Mouse (Mus musculus) forebrain, postnatal 0 days (tissue): Measurements from ENCODE around the gene Ranbp3. TPM values are rescaled to one million over a fixed set of nuclear protein-coding genes. Genes with fewer than 3 reads are reported as not detected.

ENCODE experiments used
- ATAC-seq: fragments of 200-750 bp; cut with Nextera tagmentation; 2 replicates; pipeline ENCODE4 v1.8.0; 2017; ENCODE audit warnings: mild to moderate bottlenecking, moderate library complexity
- DNase-seq: peaks from one replicate; pipeline ENCODE4 v3.0.0-alpha.2; 2015
- H3K27ac ChIP-seq: fragments of 300-500 bp; sonication (generic); 2 replicates; pipeline ENCODE4 v1.5.1; 2014; ENCODE audit warnings: low read depth, mild to moderate bottlenecking, antibody characterized with exemption, low read length, moderate library complexity, mixed read lengths
- H3K27me3 ChIP-seq: fragments of 300-500 bp; sonication (generic); 2 replicates; pipeline ENCODE4 v1.6.1; 2014; ENCODE audit warnings: mild to moderate bottlenecking, low read length, mixed read lengths; ENCODE audit not compliant: insufficient read depth
- H3K36me3 ChIP-seq: fragments of 300-500 bp; sonication (generic); 2 replicates; pipeline ENCODE4 v1.6.1; 2014; ENCODE audit warnings: mild to moderate bottlenecking, moderate library complexity; ENCODE audit not compliant: insufficient read depth
- H3K4me1 ChIP-seq: fragments of 300-500 bp; sonication (generic); 2 replicates; pipeline ENCODE4 v1.6.1; 2014; ENCODE audit warnings: antibody characterized with exemption; ENCODE audit not compliant: insufficient read depth
- H3K4me2 ChIP-seq: fragments of 300-500 bp; sonication (generic); 2 replicates; pipeline ENCODE4 v1.6.1; 2014; ENCODE audit warnings: low read depth, mild to moderate bottlenecking, moderate library complexity
- H3K4me3 ChIP-seq: fragments of 300-500 bp; sonication (generic); 2 replicates; pipeline ENCODE4 v1.5.1; 2014; ENCODE audit warnings: low read depth, low read length, mixed read lengths
- H3K9ac ChIP-seq: fragments of 300-500 bp; sonication (generic); 2 replicates; pipeline ENCODE4 v1.6.1; 2014; ENCODE audit warnings: mild to moderate bottlenecking
- H3K9me3 ChIP-seq: fragments of 300-500 bp; sonication (generic); 2 replicates; pipeline ENCODE4 v1.6.1; 2016; ENCODE audit warnings: low read length
- CTCF ChIP-seq: sonication (generic); IDR thresholded peaks from 2 replicates; pipeline ENCODE4 v1.5.1; 2016; ENCODE audit warnings: antibody characterized with exemption, control low read depth, low read depth
- WGBS: fragments of 180-500 bp; shearing (Covaris S2); extraction: QIAGEN DNeasy Blood & Tissue Kit; methylation state at CpG from one replicate; pipeline ENCODE4 v1.1.7; 2014; 5-methylcytosine and 5-hydroxymethylcytosine counted together
- polyA plus RNA-seq: library from polyadenylated mRNA; unstranded; fragments of >200 nt; fragmentation: Nextera tagmentation; extraction: Ambion mirVana; gene quantifications from 2 replicates; pipeline ENCODE4 v1.2.1, GENCODE M21; 2015
- total RNA-seq: library from RNA; depleted of rRNA; stranded (reverse); fragments of >200 nt; gene quantifications from 2 replicates; pipeline ENCODE4 v1.2.3, GENCODE M21; 2014

Ranbp3 gene
- total and polyA plus RNA-seq, 2 experiments from 2014 or later, result 100 to 115 TPM

DNA sequence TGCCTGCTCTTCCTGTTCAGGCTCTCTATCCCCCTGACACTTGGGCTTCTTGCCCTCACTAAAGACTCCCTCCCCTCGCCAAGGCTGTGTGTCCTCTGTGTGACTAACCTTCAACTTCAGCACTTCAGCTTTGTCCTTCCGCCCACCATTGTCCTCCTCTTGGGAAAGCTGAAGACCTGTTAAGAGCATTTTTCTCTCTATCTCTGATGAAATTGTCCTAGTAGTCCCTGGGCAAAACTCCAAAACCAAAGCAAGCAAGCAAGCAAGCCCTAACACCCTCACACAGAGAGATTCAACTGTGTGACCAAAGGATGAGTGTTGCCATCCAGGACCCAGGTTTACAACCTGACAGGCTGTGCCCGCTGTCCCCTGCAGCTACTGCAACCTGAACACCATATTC, 9.4 kb upstream of the Ranbp3 start:
- ATAC-seq, result no peak
- Histone ChIP-seq H3K27ac (no peak overlapping the region), H3K36me3 (no peaks in the 10 kb centered on the region), H3K4me1 (no peaks in the 10 kb centered on the region), H3K27me3 (no peaks in the 10 kb centered on the region; the same call in 1 of the 2 replicates), H3K4me3 (no peak overlapping the region), H3K4me2 (no peak overlapping the region), H3K9me3 (no peaks in the 10 kb centered on the region), H3K9ac (no peak overlapping the region)
- 68% methylated on average over 3 of the region's 3 CpGs for WGBS
- DNase-seq, result no peak
- TF ChIP-seq CTCF, result no peak

DNA sequence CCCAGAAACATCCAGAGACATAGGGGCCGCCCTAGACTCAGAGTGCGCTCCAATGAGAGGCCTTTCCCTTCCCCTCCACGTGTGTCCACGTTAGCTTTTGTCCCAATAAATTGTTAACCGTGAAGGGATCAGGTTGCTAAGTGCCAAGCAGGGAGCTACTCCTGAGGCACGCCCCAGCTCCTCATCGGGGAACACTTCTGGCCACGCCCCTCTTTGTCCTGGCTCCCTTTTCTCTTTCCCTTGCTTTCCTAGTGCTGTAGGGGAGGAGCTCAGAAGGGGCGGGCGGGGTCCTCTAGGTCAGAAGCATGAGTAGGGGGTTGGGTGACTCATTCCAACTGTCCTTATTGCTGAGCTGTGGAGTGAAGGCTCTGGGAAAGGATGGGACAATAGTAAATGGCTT, 8.8 kb upstream of the Ranbp3 start:
- TF ChIP-seq CTCF, result no peak
- DNase-seq (no peak), ATAC-seq (no peak)
- Histone ChIP-seq H3K9ac (no peak overlapping the region), H3K4me1 (no peaks in the 10 kb centered on the region), H3K27me3 (no peaks in the 10 kb centered on the region; the same call in 1 of the 2 replicates), H3K4me2 (no peak overlapping the region), H3K36me3 (no peaks in the 10 kb centered on the region), H3K27ac (no peak overlapping the region), H3K9me3 (no peaks in the 10 kb centered on the region), H3K4me3 (no peak overlapping the region)
- 5% methylated on average over 10 of the region's 10 CpGs for WGBS

GRCm38 (mm10) chr17:56666384-56666783, 6.7 kb upstream of the Ranbp3 start:
- Histone ChIP-seq H3K9me3 (no peaks in the 10 kb centered on the region), H3K27ac (no peak overlapping the region), H3K4me1 (no peaks in the 10 kb centered on the region), H3K4me2 (no peak overlapping the region), H3K4me3 (no peak overlapping the region), H3K36me3 (no peaks in the 10 kb centered on the region), H3K27me3 (no peaks in the 10 kb centered on the region; the same call in 1 of the 2 replicates), H3K9ac (no peak overlapping the region)
- TF ChIP-seq CTCF, result no peak
- 94% methylated on average over 4 of the region's 4 CpGs for WGBS
- no peak for ATAC-seq
- DNase-seq, result no peak

GRCm38 (mm10) chr17:56667591-56667990, 5.5 kb upstream of the Ranbp3 start:
- ATAC-seq (no peak), DNase-seq (no peak)
- 77% methylated on average over 3 of the region's 3 CpGs for WGBS
- Histone ChIP-seq H3K27me3 (no peaks in the 10 kb centered on the region; the same call in 1 of the 2 replicates), H3K4me1 (no peaks in the 10 kb centered on the region), H3K9me3 (no peaks in the 10 kb centered on the region), H3K9ac (no peak overlapping the region), H3K4me2 (no peak overlapping the region), H3K4me3 (no peak overlapping the region), H3K36me3 (no peaks in the 10 kb centered on the region), H3K27ac (no peak overlapping the region)
- no peak for TF ChIP-seq CTCF

- ATAC-seq (peak; percentile 28), DNase-seq (peak; percentile 90)
- no peaks in the 10 kb centered on the region for H3K9me3 ChIP-seq
- H3K36me3 ChIP-seq, result no peaks in the 10 kb centered on the region
- H3K4me2 ChIP-seq, result peak overlapping the region; percentile 72
- H3K4me3 ChIP-seq, result peak overlapping the region; percentile 41
- H3K4me1 ChIP-seq, result no peaks in the 10 kb centered on the region
- peak overlapping the region; percentile 38; the same call in 1 of the 2 replicates for H3K9ac ChIP-seq
- H3K27me3 ChIP-seq, result no peaks in the 10 kb centered on the region; the same call in 1 of the 2 replicates
- no peak overlapping the region for H3K27ac ChIP-seq
- peak; percentile 94 for TF ChIP-seq CTCF
- 4% methylated on average over 31 of the region's 31 CpGs for WGBS
Measured at GRCm38 (mm10) chr17:56668384-56669144, 4.5 kb upstream of the Ranbp3 start.

GRCm38 (mm10) chr17:56669766-56670165, 3.3 kb upstream of the Ranbp3 start:
- Histone ChIP-seq H3K27me3 (no peaks in the 10 kb centered on the region; the same call in 1 of the 2 replicates), H3K36me3 (no peaks in the 10 kb centered on the region), H3K4me2 (no peak overlapping the region), H3K4me1 (peaks cover 8% of the 10 kb centered on the region), H3K4me3 (no peak overlapping the region), H3K9me3 (no peaks in the 10 kb centered on the region), H3K9ac (no peak overlapping the region), H3K27ac (no peak overlapping the region)
- no peak for TF ChIP-seq CTCF
- ATAC-seq (no peak), DNase-seq (no peak)
- WGBS, result 82% methylated on average over 8 of the region's 8 CpGs

DNA sequence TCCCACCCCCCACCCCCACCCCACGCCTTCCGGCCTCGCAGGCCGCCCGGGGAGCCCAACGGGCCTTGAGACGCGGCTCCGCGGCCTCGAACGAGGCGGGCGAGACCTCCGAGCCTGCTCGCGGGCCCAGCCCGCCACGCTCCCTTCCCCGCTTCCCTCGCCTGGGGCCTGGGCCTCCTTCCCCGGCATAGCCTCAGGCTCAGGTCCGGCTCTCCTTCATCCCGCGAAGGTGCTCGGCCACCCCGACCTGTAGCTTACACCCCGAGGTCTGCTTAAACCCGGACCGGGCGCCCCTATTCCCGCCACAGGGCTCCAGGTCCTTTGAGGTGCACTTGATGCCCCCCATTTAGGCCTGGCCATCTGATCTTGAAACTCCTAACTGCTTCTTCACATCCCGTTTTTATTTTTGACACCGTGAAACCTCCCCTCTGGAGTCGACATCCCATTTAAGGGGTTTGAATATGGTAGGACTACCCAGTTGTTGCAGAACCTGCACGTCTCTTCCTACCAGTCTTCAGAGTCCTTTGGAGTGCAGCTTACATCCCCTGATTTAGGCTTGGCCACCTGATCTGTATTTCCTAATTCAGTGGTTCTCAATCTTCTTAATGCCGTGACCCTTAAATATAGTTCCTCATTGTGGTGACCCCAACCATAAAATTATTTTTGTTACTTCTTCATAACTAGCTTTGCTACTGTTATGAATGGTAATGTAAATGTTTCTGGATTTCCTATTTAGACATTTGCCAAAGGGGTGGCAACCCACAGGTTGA, 738 bp downstream of the Ranbp3 start:
- Histone ChIP-seq H3K27ac (peak overlapping the region; percentile 82), H3K4me3 (peak overlapping the region; percentile 84), H3K27me3 (no peaks in the 10 kb centered on the region), H3K9ac (peak overlapping the region; percentile 90), H3K4me2 (peak overlapping the region; percentile 87), H3K36me3 (peaks cover 11% of the 10 kb centered on the region; the same call in 1 of the 2 replicates), H3K4me1 (peaks cover 12% of the 10 kb centered on the region), H3K9me3 (no peaks in the 10 kb centered on the region)
- 2% methylated on average over 29 of the region's 37 CpGs for WGBS
- TF ChIP-seq CTCF, result no peak
- ATAC-seq (peak; percentile 38), DNase-seq (no peak)
